Comparison of ENCODE assay signal across 21 mouse cellular contexts in genomic region chr14:37105846-37106245, GRCm38 (mm10). TPM values are rescaled to one million over a fixed set of nuclear protein-coding genes. Genes with fewer than 3 reads are reported as not detected.
DNase-seq lines count a peak whose midpoint lies in the region; ATAC-seq lines count a peak whose summit lies in the region.
"Had no signal": no experiment of that assay in that cellular context is flagged by ENCODE, and none has a peak within 500 bp of the region (broad histone marks: within the 10 kb centered on the region; RNA-seq: fewer than 3 reads in every experiment).

No protein-coding gene starts in this region.

- H3K4me3 ChIP-seq in heart, embryonic 14.5 days (ENCODE audit: control insufficient read depth in 1 of 2, insufficient read depth in 1 of 2, low read depth in 1 of 2, low read length in 2 of 2) = no peak overlapping the region
- no peak overlapping the region for H3K4me3 ChIP-seq in neural tube, embryonic 14.5 days (ENCODE audit: low read depth, low read length)
- no peak overlapping the region for H3K4me3 ChIP-seq in neural tube, embryonic 15.5 days (replicated peaks)
- H3K4me3 ChIP-seq in forebrain, embryonic 16.5 days (replicated peaks; ENCODE audit: low read length) = no peak overlapping the region
- H3K4me3 ChIP-seq: hindbrain, embryonic 13.5 days; limb, embryonic 15.5 days had no signal

- H3K9ac ChIP-seq in heart, embryonic 14.5 days (ENCODE audit: low read length) = no peak overlapping the region
- no peak overlapping the region for H3K9ac ChIP-seq in neural tube, embryonic 14.5 days (replicated peaks; ENCODE audit: low read depth, low read length)
- no peak overlapping the region for H3K9ac ChIP-seq in neural tube, embryonic 15.5 days (replicated peaks)
- no peak overlapping the region for H3K9ac ChIP-seq in forebrain, embryonic 16.5 days (replicated peaks; ENCODE audit: low read depth, low read length)
- H3K9ac ChIP-seq: hindbrain, embryonic 13.5 days; limb, embryonic 15.5 days had no signal

- H3K9me3 ChIP-seq in heart, embryonic 14.5 days (ENCODE audit: control insufficient read depth, low read length) = no peaks in the 10 kb centered on the region
- H3K9me3 ChIP-seq in neural tube, embryonic 14.5 days (ENCODE audit: control insufficient read depth, low read length) = no peaks in the 10 kb centered on the region
- H3K9me3 ChIP-seq in neural tube, embryonic 15.5 days (replicated peaks) = no peaks in the 10 kb centered on the region
- H3K9me3 ChIP-seq in forebrain, embryonic 16.5 days (ENCODE audit: control insufficient read depth, low read length) = no peaks in the 10 kb centered on the region
- H3K9me3 ChIP-seq: hindbrain, embryonic 13.5 days; limb, embryonic 15.5 days had no signal

- H3K27me3 ChIP-seq in heart, embryonic 14.5 days (ENCODE audit: control insufficient read depth, insufficient read depth, low read length) = no peaks in the 10 kb centered on the region
- no peaks in the 10 kb centered on the region for H3K27me3 ChIP-seq in neural tube, embryonic 14.5 days (ENCODE audit: control insufficient read depth, insufficient read depth, low read length)
- no peaks in the 10 kb centered on the region for H3K27me3 ChIP-seq in neural tube, embryonic 15.5 days (replicated peaks)
- no peaks in the 10 kb centered on the region for H3K27me3 ChIP-seq in forebrain, embryonic 16.5 days (replicated peaks; ENCODE audit: control insufficient read depth, insufficient read depth, low read length)
- H3K27me3 ChIP-seq: limb, embryonic 15.5 days had no signal

- intact Hi-C loops in heart, postnatal 10 days (cut with DNase I) = no loop called here

- ATAC-seq in heart, embryonic 14.5 days (ENCODE audit: insufficient number of reproducible peaks, insufficient read depth, low FRiP score, low read depth) = peak; percentile 68
- ATAC-seq in neural tube, embryonic 14.5 days (ENCODE audit: low read depth) = 0 out of 2 replicates have a peak, but pooled peaks have one; percentile 8
- no peak for ATAC-seq in neural tube, embryonic 15.5 days (ENCODE audit: low FRiP score)
- ATAC-seq in forebrain, embryonic 16.5 days = 0 out of 2 replicates have a peak, but pooled peaks have one; percentile 15
- ATAC-seq in erythroid progenitor cell, adult 5-6 weeks (replicated peaks; ENCODE audit: low FRiP score, poor library complexity, severe bottlenecking) = no peak

- H3K4me2 ChIP-seq in heart, embryonic 14.5 days (ENCODE audit: low read length) = peak overlapping the region; percentile 40
- no peak overlapping the region for H3K4me2 ChIP-seq in neural tube, embryonic 14.5 days (ENCODE audit: low read depth, low read length)
- H3K4me2 ChIP-seq in neural tube, embryonic 15.5 days = no peak overlapping the region
- no peak overlapping the region for H3K4me2 ChIP-seq in forebrain, embryonic 16.5 days (ENCODE audit: low read length)
- H3K4me2 ChIP-seq: hindbrain, embryonic 13.5 days; limb, embryonic 15.5 days had no signal

- H3K36me3 ChIP-seq in heart, embryonic 14.5 days (ENCODE audit: control insufficient read depth, insufficient read depth, low read length) = no peaks in the 10 kb centered on the region
- no peaks in the 10 kb centered on the region for H3K36me3 ChIP-seq in neural tube, embryonic 14.5 days (ENCODE audit: control insufficient read depth, insufficient read depth, low read length)
- no peaks in the 10 kb centered on the region for H3K36me3 ChIP-seq in neural tube, embryonic 15.5 days
- no peaks in the 10 kb centered on the region for H3K36me3 ChIP-seq in forebrain, embryonic 16.5 days (ENCODE audit: control insufficient read depth, insufficient read depth)
- H3K36me3 ChIP-seq: hindbrain, embryonic 13.5 days; limb, embryonic 15.5 days had no signal

- DNase-seq in heart, adult 8-10 months (ENCODE audit: low spot score) = no peak
- peak; percentile 21 to 35 for DNase-seq in heart, postnatal 10 days
- no peak for DNase-seq in liver
- DNase-seq: cerebellum, adult 11 months; gastrocnemius, postnatal 10 days; kidney, adult 18-20 months; kidney, postnatal 25 days; lung, adult 2 months; thymus, postnatal 36 days had no signal

- H3K27ac ChIP-seq in heart, embryonic 14.5 days (replicated peaks in 1 of 2; ENCODE audit: control insufficient read depth in 1 of 2, insufficient read depth in 1 of 2, low read depth in 2 of 2, low read length in 2 of 2) = peak overlapping the region; percentile 42 to 67
- no peak overlapping the region for H3K27ac ChIP-seq in neural tube, embryonic 14.5 days (ENCODE audit: low read depth, low read length)
- H3K27ac ChIP-seq in neural tube, embryonic 15.5 days (replicated peaks) = no peak overlapping the region
- no peak overlapping the region for H3K27ac ChIP-seq in forebrain, embryonic 16.5 days (ENCODE audit: low read length)
- H3K27ac ChIP-seq: hindbrain, embryonic 13.5 days; limb, embryonic 15.5 days had no signal

- 3% methylated on average over 7 of the region's 7 CpGs for WGBS in heart, embryonic 14.5 days
- WGBS in neural tube, embryonic 14.5 days = 47% methylated on average over 7 of the region's 7 CpGs
- WGBS in neural tube, embryonic 15.5 days = 43% methylated on average over 7 of the region's 7 CpGs
- whole genome bisulfite sequencing in forebrain, embryonic 16.5 days = 38% methylated on average over 7 of the region's 7 CpGs

- H3K4me1 ChIP-seq in heart, embryonic 14.5 days (ENCODE audit: control insufficient read depth in 2 of 2, insufficient read depth in 2 of 2, low read length in 2 of 2) = peaks cover 23 to 41% of the 10 kb centered on the region in 2 experiments
- H3K4me1 ChIP-seq in neural tube, embryonic 14.5 days (ENCODE audit: control insufficient read depth, insufficient read depth, low read length) = no peaks in the 10 kb centered on the region
- no peaks in the 10 kb centered on the region for H3K4me1 ChIP-seq in neural tube, embryonic 15.5 days
- peaks cover 3% of the 10 kb centered on the region for H3K4me1 ChIP-seq in forebrain, embryonic 16.5 days (replicated peaks; ENCODE audit: control insufficient read depth, insufficient read depth, low read length)
- H3K4me1 ChIP-seq: hindbrain, embryonic 13.5 days had no signal

RNA-seq across cellular contexts. Expression of gene Cdhr1, which starts 7.7 kb away (rescaled TPM):
- 0.22 and 0.31 TPM in 2 replicates for polyA plus RNA-seq in heart, embryonic 14.5 days (2014; fragmentation: Nextera tagmentation; extraction: Ambion mirVana)
- total RNA-seq in heart, adult 8-10 months (2022) = not detected
- polyA plus RNA-seq in neural tube, embryonic 14.5 days (2014; fragmentation: Nextera tagmentation; extraction: Ambion mirVana) = 2.0 and 2.8 TPM in 2 replicates
- polyA plus RNA-seq in neural tube, embryonic 15.5 days (2015; fragmentation: Nextera tagmentation; extraction: Ambion mirVana) = 2.8 and 3.1 TPM in 2 replicates
- polyA plus RNA-seq in forebrain, embryonic 16.5 days (2015; fragmentation: Nextera tagmentation; extraction: Ambion mirVana) = 3.7 and 5.2 TPM in 2 replicates
- total RNA-seq in heart, postnatal 10 days (2021) = under 1 TPM in 1 of 2 experiments, not detected in 1; 0.07 TPM
- total RNA-seq in erythroid progenitor cell, adult 5-6 weeks (2015; ENCODE audit: low replicate concordance) = not detected in 2 replicates
- total RNA-seq in erythroid progenitor cell, adult 5-6 weeks (2017; ENCODE audit: low replicate concordance) = not detected in 2 replicates
- total RNA-seq: common myeloid progenitor, adult 5-6 weeks; megakaryocyte progenitor cell, adult 5-6 weeks had no signal

RNA-seq across cellular contexts. Expression of gene 2610528A11Rik, which starts 8.0 kb away (rescaled TPM):
- polyA plus RNA-seq in heart, embryonic 14.5 days (2014; fragmentation: Nextera tagmentation; extraction: Ambion mirVana) = 1.5 and 1.9 TPM in 2 replicates
- total RNA-seq in heart, adult 8-10 months (2022) = not detected
- not detected in 2 replicates for polyA plus RNA-seq in neural tube, embryonic 14.5 days (2014; fragmentation: Nextera tagmentation; extraction: Ambion mirVana)
- polyA plus RNA-seq in neural tube, embryonic 15.5 days (2015; fragmentation: Nextera tagmentation; extraction: Ambion mirVana) = 0.91 and 11.1 TPM in 2 replicates
- polyA plus RNA-seq in forebrain, embryonic 16.5 days (2015; fragmentation: Nextera tagmentation; extraction: Ambion mirVana) = 0.37 TPM in 1 of 2 replicates, not detected in the other
- total RNA-seq in heart, postnatal 10 days (2021) = under 1 TPM; 0.37 to 0.60 TPM
- not detected in 2 replicates for total RNA-seq in erythroid progenitor cell, adult 5-6 weeks (2015; ENCODE audit: low replicate concordance)
- total RNA-seq in erythroid progenitor cell, adult 5-6 weeks (2017; ENCODE audit: low replicate concordance) = not detected in 2 replicates

RNA-seq across cellular contexts. Expression of gene Ghitm, which starts 29.2 kb away (rescaled TPM):
- 385 and 403 TPM in 2 replicates for polyA plus RNA-seq in heart, embryonic 14.5 days (2014; fragmentation: Nextera tagmentation; extraction: Ambion mirVana)
- total RNA-seq in heart, adult 8-10 months (2022) = 100 to 1,000 TPM; 632 to 720 (median 680) TPM
- polyA plus RNA-seq in neural tube, embryonic 14.5 days (2014; fragmentation: Nextera tagmentation; extraction: Ambion mirVana) = 212 and 219 TPM in 2 replicates
- 225 and 241 TPM in 2 replicates for polyA plus RNA-seq in neural tube, embryonic 15.5 days (2015; fragmentation: Nextera tagmentation; extraction: Ambion mirVana)
- 188 and 221 TPM in 2 replicates for polyA plus RNA-seq in forebrain, embryonic 16.5 days (2015; fragmentation: Nextera tagmentation; extraction: Ambion mirVana)
- total RNA-seq in heart, postnatal 10 days (2021) = 100 to 1,000 TPM; 503 to 525 TPM
- 110 and 129 TPM in 2 replicates for total RNA-seq in erythroid progenitor cell, adult 5-6 weeks (2015; ENCODE audit: low replicate concordance)
- total RNA-seq in erythroid progenitor cell, adult 5-6 weeks (2017; ENCODE audit: low replicate concordance) = 75.3 and 123 TPM in 2 replicates

RNA-seq across cellular contexts. Expression of gene Lrit2, which starts 38.1 kb away (rescaled TPM):
- not detected in 2 replicates for polyA plus RNA-seq in heart, embryonic 14.5 days (2014; fragmentation: Nextera tagmentation; extraction: Ambion mirVana)
- total RNA-seq in heart, adult 8-10 months (2022) = not detected
- polyA plus RNA-seq in neural tube, embryonic 14.5 days (2014; fragmentation: Nextera tagmentation; extraction: Ambion mirVana) = not detected in 2 replicates
- polyA plus RNA-seq in neural tube, embryonic 15.5 days (2015; fragmentation: Nextera tagmentation; extraction: Ambion mirVana) = not detected in 2 replicates
- not detected in 2 replicates for polyA plus RNA-seq in forebrain, embryonic 16.5 days (2015; fragmentation: Nextera tagmentation; extraction: Ambion mirVana)
- total RNA-seq in heart, postnatal 10 days (2021) = not detected
- not detected in 2 replicates for total RNA-seq in erythroid progenitor cell, adult 5-6 weeks (2015; ENCODE audit: low replicate concordance)
- not detected in 2 replicates for total RNA-seq in erythroid progenitor cell, adult 5-6 weeks (2017; ENCODE audit: low replicate concordance)
- total RNA-seq: adrenal gland, postnatal 4 days; common myeloid progenitor, adult 5-6 weeks; gastrocnemius, postnatal 10 days; layer of hippocampus, postnatal 25 days; megakaryocyte progenitor cell, adult 5-6 weeks had no signal
- polyA plus RNA-seq: hindbrain, embryonic 13.5 days; limb, embryonic 15.5 days; lung, adult 2 months; stomach, embryonic 16.5 days had no signal

RNA-seq across cellular contexts. Expression of gene Lrit1, which starts 51.2 kb away (rescaled TPM):
- polyA plus RNA-seq in heart, embryonic 14.5 days (2014; fragmentation: Nextera tagmentation; extraction: Ambion mirVana) = not detected in 2 replicates
- total RNA-seq in heart, adult 8-10 months (2022) = not detected
- not detected in 2 replicates for polyA plus RNA-seq in neural tube, embryonic 14.5 days (2014; fragmentation: Nextera tagmentation; extraction: Ambion mirVana)
- not detected in 2 replicates for polyA plus RNA-seq in neural tube, embryonic 15.5 days (2015; fragmentation: Nextera tagmentation; extraction: Ambion mirVana)
- not detected in 2 replicates for polyA plus RNA-seq in forebrain, embryonic 16.5 days (2015; fragmentation: Nextera tagmentation; extraction: Ambion mirVana)
- not detected for total RNA-seq in heart, postnatal 10 days (2021)
- total RNA-seq in erythroid progenitor cell, adult 5-6 weeks (2015; ENCODE audit: low replicate concordance) = not detected in 2 replicates
- total RNA-seq in erythroid progenitor cell, adult 5-6 weeks (2017; ENCODE audit: low replicate concordance) = not detected in 2 replicates
- total RNA-seq: common myeloid progenitor, adult 5-6 weeks; gastrocnemius, postnatal 10 days; layer of hippocampus, postnatal 25 days; megakaryocyte progenitor cell, adult 5-6 weeks had no signal
- polyA plus RNA-seq: hindbrain, embryonic 13.5 days; limb, embryonic 15.5 days; lung, adult 2 months; stomach, embryonic 16.5 days had no signal

Comparison
In these comparisons a context has a peak if more than half of its experiments do, and no peak if none do; other contexts are left out.
1. ATAC-seq: peak in heart, embryonic 14.5 days (single experiment), neural tube, embryonic 14.5 days (single experiment) and forebrain, embryonic 16.5 days (single experiment); none in neural tube, embryonic 15.5 days (single experiment) and erythroid progenitor cell, adult 5-6 weeks (single experiment).
2. DNase-seq: peak in heart, postnatal 10 days (2 of 2); none in heart, adult 8-10 months (single experiment) and liver (single experiment).
3. H3K27ac ChIP-seq: peak in heart, embryonic 14.5 days (2 of 2); none in neural tube, embryonic 14.5 days (single experiment), neural tube, embryonic 15.5 days (single experiment) and forebrain, embryonic 16.5 days (single experiment).